Mouse (Mus musculus) hindbrain, postnatal 0 days (tissue): ENCODE measurements around the gene Masp2. TPM values are rescaled to one million over a fixed set of nuclear protein-coding genes. Genes with fewer than 3 reads are reported as not detected.

ENCODE experiments used
- ATAC-seq: fragments of 200-750 bp; cut with Nextera tagmentation; 2 replicates; pipeline ENCODE4 v1.8.0; 2017; ENCODE audit warnings: mild to moderate bottlenecking, moderate TSS enrichment, moderate library complexity
- DNase-seq: peaks from one replicate; pipeline ENCODE4 v3.0.0-alpha.2; 2015; ENCODE audit warnings: low spot score
- H3K27ac ChIP-seq: fragments of 300-500 bp; sonication (generic); 2 replicates; pipeline ENCODE4 v1.5.1; 2014; ENCODE audit warnings: mild to moderate bottlenecking
- H3K27me3 ChIP-seq: fragments of 300-500 bp; sonication (generic); 2 replicates; pipeline ENCODE4 v1.6.1; 2014; ENCODE audit warnings: low read length, mixed read lengths; ENCODE audit not compliant: insufficient read depth
- H3K36me3 ChIP-seq: fragments of 300-500 bp; sonication (generic); 2 replicates; pipeline ENCODE4 v1.6.1; 2014; ENCODE audit warnings: low read length, mixed read lengths; ENCODE audit not compliant: insufficient read depth
- H3K4me1 ChIP-seq: fragments of 300-500 bp; sonication (generic); 2 replicates; pipeline ENCODE4 v1.6.1; 2014; ENCODE audit warnings: antibody characterized with exemption, low read length, mixed read lengths; ENCODE audit not compliant: insufficient read depth
- H3K4me2 ChIP-seq: fragments of 300-500 bp; sonication (generic); 2 replicates; pipeline ENCODE4 v1.6.1; 2014; ENCODE audit warnings: low read depth, mild to moderate bottlenecking, low read length, moderate library complexity, mixed read lengths
- H3K4me3 ChIP-seq: fragments of 300-500 bp; sonication (generic); 2 replicates; pipeline ENCODE4 v1.5.1; 2014; ENCODE audit warnings: low read length
- H3K9ac ChIP-seq: fragments of 300-500 bp; sonication (generic); replicated peaks from 2 replicates; pipeline ENCODE4 v1.6.1; 2014; ENCODE audit warnings: mild to moderate bottlenecking, low read length, moderate library complexity, mixed read lengths
- H3K9me3 ChIP-seq: fragments of 300-500 bp; sonication (generic); 2 replicates; pipeline ENCODE4 v1.6.1; 2016; ENCODE audit warnings: low read length, mixed read lengths
- CTCF ChIP-seq: IDR thresholded peaks from 2 replicates; pipeline ENCODE4 v1.5.1; 2016; ENCODE audit warnings: antibody characterized with exemption, control low read depth, low read depth
- WGBS: fragments of 180-500 bp; shearing (Covaris S2); extraction: QIAGEN DNeasy Blood & Tissue Kit; methylation state at CpG from one replicate; pipeline ENCODE4 v1.1.7; 2014; 5-methylcytosine and 5-hydroxymethylcytosine counted together
- polyA plus RNA-seq: library from polyadenylated mRNA; unstranded; fragments of >200 nt; fragmentation: Nextera tagmentation; extraction: Ambion mirVana; gene quantifications from 2 replicates; pipeline ENCODE4 v1.2.1, GENCODE M21; 2015
- total RNA-seq: library from RNA; depleted of rRNA; stranded (reverse); fragments of >200 nt; gene quantifications from 2 replicates; pipeline ENCODE4 v1.2.3, GENCODE M21; 2014; rRNA removed

Gene Masp2
- total RNA-seq = 0.26 and 0.40 TPM in 2 replicates
- 0.49 TPM in 2 replicates for polyA plus RNA-seq

GRCm38 (mm10) chr4:148602357-148603120 is at the start of gene Masp2:
Gene Masp2 (plus strand): TSS chr4:148602554.
- H3K36me3 ChIP-seq = no peaks in the 10 kb centered on the region
- no peak within 1 kb of the TSS for H3K4me2 ChIP-seq
- no peak within 1 kb of the TSS for H3K4me3 ChIP-seq
- no peaks in the 10 kb centered on the region for H3K4me1 ChIP-seq
- WGBS = 94% methylated on average over 14 of the region's 14 CpGs
- DNase-seq = no peak
- no peak within 1 kb of the TSS for H3K9ac ChIP-seq
- H3K27me3 ChIP-seq = no peaks in the 10 kb centered on the region
- H3K27ac ChIP-seq = no peak within 1 kb of the TSS
- no peak for ATAC-seq
- no peak for TF ChIP-seq CTCF
- no peaks in the 10 kb centered on the region for H3K9me3 ChIP-seq

- ATAC-seq = no peak; the same call in 1 of the 2 replicates
- peak overlapping the region; percentile 76 for H3K4me3 ChIP-seq
Observed at GRCm38 (mm10) chr4:148557766-148558165, 44.6 kb upstream of the Masp2 start.

GRCm38 (mm10) chr4:148558297-148559000 is 43.9 kb upstream of the Masp2 start, which contains the start of gene Exosc10:
Gene Exosc10 (plus strand): TSS chr4:148558429.
- H3K4me2 ChIP-seq = peak within 1 kb of the TSS; percentile 71
- WGBS = under 1% methylated on average over 63 of the region's 63 CpGs
- H3K9me3 ChIP-seq = no peaks in the 10 kb centered on the region
- H3K36me3 ChIP-seq = peaks cover 55% of the 10 kb centered on the region
- DNase-seq (peak; percentile 96), ATAC-seq (peak; percentile 96)
- TF ChIP-seq CTCF = no peak
- H3K4me1 ChIP-seq = peaks cover 4% of the 10 kb centered on the region; the same call in 1 of the 2 replicates
- H3K27me3 ChIP-seq = no peaks in the 10 kb centered on the region
- H3K9ac ChIP-seq = peak within 1 kb of the TSS; percentile 81
- peak within 1 kb of the TSS; percentile 76 for H3K4me3 ChIP-seq
- peak within 1 kb of the TSS; percentile 91 for H3K27ac ChIP-seq

More at GRCm38 (mm10) chr4:148557766-148558165, 44.6 kb upstream of the Masp2 start:
- Histone ChIP-seq H3K27me3 (no peaks in the 10 kb centered on the region), H3K4me2 (peak overlapping the region; percentile 71), H3K9me3 (no peaks in the 10 kb centered on the region), H3K27ac (peak overlapping the region; percentile 91), H3K4me1 (peaks cover 4% of the 10 kb centered on the region; the same call in 1 of the 2 replicates), H3K36me3 (peaks cover 55% of the 10 kb centered on the region), H3K9ac (peak overlapping the region; percentile 81)
- TF ChIP-seq CTCF = no peak
- no peak for DNase-seq
- 30% methylated on average over 6 of the region's 6 CpGs for WGBS

GRCm38 (mm10) chr4:148562676-148563075 is 39.7 kb upstream of the Masp2 start:
- Histone ChIP-seq H3K27me3 (no peaks in the 10 kb centered on the region), H3K27ac (no peak overlapping the region), H3K9ac (no peak overlapping the region), H3K4me3 (no peak overlapping the region), H3K4me2 (no peak overlapping the region), H3K4me1 (peaks cover 4% of the 10 kb centered on the region; the same call in 1 of the 2 replicates), H3K36me3 (peaks cover 70% of the 10 kb centered on the region), H3K9me3 (no peaks in the 10 kb centered on the region)
- DNase-seq = no peak
- no peak for TF ChIP-seq CTCF
- no peak for ATAC-seq
- 94% methylated on average over 17 of the region's 17 CpGs for WGBS

GRCm38 (mm10) chr4:148563595-148563994 is 38.8 kb upstream of the Masp2 start:
- H3K4me1 ChIP-seq = peaks cover 4% of the 10 kb centered on the region; the same call in 1 of the 2 replicates
- H3K36me3 ChIP-seq = peaks cover 79% of the 10 kb centered on the region
- DNase-seq (no peak), ATAC-seq (no peak)
- no peak overlapping the region for H3K27ac ChIP-seq
- H3K27me3 ChIP-seq = no peaks in the 10 kb centered on the region
- H3K9me3 ChIP-seq = no peaks in the 10 kb centered on the region
- H3K4me3 ChIP-seq = no peak overlapping the region
- H3K4me2 ChIP-seq = no peak overlapping the region
- no peak for TF ChIP-seq CTCF
- WGBS = 96% methylated on average over 12 of the region's 12 CpGs
- no peak overlapping the region for H3K9ac ChIP-seq

GRCm38 (mm10) chr4:148570138-148570537 is 32.2 kb upstream of the Masp2 start:
- H3K4me1 ChIP-seq = no peaks in the 10 kb centered on the region
- no peaks in the 10 kb centered on the region for H3K27me3 ChIP-seq
- ATAC-seq (no peak), DNase-seq (no peak)
- WGBS = 90% methylated on average over 10 of the region's 10 CpGs
- no peak overlapping the region for H3K4me2 ChIP-seq
- H3K36me3 ChIP-seq = peaks cover 85% of the 10 kb centered on the region
- no peaks in the 10 kb centered on the region for H3K9me3 ChIP-seq
- H3K4me3 ChIP-seq = no peak overlapping the region
- H3K9ac ChIP-seq = no peak overlapping the region
- no peak for TF ChIP-seq CTCF
- H3K27ac ChIP-seq = no peak overlapping the region
